Mouse (Mus musculus) gonadal fat pad, adult 2 months (tissue): ENCODE results near the gene Neu4. TPM values are rescaled to one million over a fixed set of nuclear protein-coding genes. Genes with fewer than 3 reads are reported as not detected.
"Not testable (repeated sequence)": the region's sequence is repeated elsewhere in the genome, so short reads cannot be mapped to it uniquely, and the experiment has no call there.

Experiments used
- DNase-seq: peaks from one replicate; pipeline ENCODE4 v3.0.0-alpha.2; 2012; ENCODE audit warnings: low read depth
- polyA plus RNA-seq: library from polyadenylated mRNA; depleted of rRNA; stranded (reverse); fragments of >200 nt; gene quantifications from 2 replicates; pipeline ENCODE4 v1.2.3, GENCODE M21; 2012; rRNA removed

Neu4 gene
- not detected in 2 replicates for polyA plus RNA-seq

DNA sequence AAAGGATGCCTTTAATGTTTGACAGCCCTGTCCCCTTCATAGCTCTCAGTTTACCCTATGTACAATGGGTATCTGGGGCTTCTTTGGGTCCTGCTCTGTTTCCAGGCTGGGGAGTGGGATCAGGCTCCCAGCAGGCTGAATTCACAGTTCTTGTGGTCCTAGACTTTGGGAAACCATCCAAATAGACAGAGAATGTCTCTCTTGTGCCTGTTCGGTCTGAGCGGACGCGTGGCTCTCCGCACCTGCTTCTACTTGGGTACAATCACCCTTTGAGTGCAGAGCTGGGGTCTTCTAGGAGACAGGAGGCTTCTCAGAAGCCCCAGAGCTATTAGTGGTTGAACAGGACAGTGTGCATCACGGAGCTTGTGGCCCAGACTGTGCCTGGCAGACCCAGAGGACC is at the start of gene Neu4:
TSS of gene Neu4 (plus strand) at position 301 of the 400 bp plus-strand sequence.
- DNase-seq = no peak

DNA sequence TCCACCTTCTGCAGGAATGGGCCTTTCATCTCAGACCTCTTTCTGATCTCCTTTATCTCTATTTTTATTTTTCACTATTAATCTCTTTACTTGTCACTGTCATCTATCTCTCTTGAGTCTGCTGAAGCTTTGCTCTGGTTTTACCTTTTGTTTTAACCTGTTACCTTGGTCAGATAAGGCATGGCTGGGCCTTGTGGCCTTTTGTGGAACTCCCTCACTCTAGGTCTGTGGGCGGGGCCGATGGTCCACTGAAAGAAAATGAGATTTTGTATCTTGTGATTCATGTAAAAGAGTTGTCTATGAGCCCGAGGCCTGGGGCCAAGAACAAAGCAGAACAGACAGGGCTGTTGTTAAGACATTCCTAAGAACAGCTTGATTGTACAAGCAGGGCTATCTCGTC is 49.5 kb upstream of the Neu4 start:
- DNase-seq = not testable (repeated sequence)

DNA sequence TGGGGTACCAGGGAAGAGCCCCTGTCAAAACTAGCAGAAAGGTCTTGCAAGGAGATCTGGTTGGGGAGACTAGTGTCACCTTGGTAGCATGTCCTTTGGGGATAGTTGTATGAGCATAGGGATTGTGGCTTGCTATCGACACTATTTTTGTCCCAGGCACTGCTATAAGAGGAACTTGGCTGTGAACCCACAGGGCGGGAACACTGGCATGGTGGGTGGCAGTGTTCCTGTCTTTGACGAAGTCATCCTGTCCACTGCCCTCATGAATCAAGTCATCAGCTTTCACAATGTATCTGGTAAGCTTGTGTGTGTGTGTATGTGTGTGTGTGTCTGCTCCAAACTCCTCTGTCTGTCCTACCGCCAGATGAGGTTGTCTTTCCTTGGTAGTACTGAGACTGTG is 44.5 kb upstream of the Neu4 start:
- not testable (repeated sequence) for DNase-seq

DNA sequence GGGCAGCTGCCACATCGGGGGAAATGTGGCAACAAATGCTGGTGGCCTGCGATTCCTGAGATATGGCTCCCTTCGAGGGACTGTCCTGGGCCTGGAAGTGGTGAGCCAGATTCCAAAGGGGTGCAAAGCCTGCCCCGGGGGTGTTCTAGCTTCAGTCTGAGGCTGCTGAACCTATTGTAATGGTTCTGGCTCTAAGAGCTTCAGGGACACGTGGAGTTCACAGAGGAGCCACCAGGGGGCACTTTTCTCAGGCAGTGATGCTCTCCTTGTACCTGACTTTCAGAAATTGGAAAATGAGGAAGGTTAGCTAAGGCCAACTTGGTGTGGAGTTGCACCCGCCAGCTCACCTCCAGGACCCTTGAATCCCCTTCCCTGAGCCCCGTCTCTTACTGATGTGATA is 42.0 kb upstream of the Neu4 start:
- not testable (repeated sequence) for DNase-seq

DNA sequence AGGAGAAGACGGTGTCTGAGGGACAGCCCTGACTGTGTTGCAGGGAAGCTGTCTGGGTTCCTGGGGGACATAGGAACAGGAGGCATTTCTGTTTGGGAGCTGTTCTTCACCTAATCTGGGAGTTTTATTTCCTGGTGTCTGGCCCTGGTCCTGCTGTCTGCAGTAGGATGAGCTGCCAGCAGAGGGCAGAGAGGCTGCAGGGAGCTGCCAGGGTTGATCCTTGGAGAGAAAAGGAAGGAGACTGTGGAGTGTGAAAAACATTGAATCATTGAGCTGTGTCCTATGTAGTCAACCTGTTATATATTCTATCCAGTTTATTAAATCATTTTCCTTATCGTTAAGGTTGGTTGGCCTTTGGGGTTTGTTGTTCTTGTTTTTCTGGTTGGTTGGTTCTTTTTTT is 39.3 kb upstream of the Neu4 start:
- DNase-seq = not testable (repeated sequence)

DNA sequence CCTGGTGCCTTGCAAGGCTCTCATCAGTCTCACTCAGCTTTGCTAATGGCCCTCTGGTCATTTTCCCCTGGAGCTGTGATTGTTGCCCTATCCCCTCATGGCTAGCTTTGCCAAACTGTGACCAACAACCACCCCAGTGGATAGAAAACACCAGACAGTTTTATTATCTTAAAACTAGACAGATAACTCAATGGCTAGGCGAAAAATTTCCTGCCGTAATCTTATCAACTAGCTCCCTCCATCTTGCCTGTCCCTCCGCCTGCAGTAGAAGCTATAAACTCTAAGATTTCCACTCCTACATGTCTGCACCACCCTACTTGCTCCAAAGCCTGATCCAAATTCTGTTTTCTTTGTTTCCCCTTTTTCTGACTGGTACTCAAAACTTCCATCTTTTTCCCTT is 34.1 kb upstream of the Neu4 start:
- DNase-seq = no peak

DNA sequence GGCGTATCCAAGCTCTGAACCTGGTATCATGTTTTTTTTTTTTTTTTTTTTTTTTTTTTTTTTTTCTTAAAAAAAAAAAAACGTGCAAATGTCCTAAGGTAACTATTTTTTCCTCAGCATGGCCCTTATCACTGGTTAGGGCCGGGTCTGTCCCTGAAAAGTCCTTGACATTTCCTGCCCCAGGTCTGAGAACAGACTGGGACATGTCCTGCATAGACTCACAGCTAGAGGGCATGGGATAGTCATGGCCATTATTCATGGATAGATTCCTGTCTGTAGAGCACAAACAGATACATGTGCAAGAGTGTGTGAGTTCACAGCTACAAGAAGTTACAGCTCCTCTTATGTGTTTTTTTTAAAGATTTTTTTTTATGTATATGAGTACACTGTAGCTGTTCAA is 31.5 kb upstream of the Neu4 start:
- no peak for DNase-seq

DNA sequence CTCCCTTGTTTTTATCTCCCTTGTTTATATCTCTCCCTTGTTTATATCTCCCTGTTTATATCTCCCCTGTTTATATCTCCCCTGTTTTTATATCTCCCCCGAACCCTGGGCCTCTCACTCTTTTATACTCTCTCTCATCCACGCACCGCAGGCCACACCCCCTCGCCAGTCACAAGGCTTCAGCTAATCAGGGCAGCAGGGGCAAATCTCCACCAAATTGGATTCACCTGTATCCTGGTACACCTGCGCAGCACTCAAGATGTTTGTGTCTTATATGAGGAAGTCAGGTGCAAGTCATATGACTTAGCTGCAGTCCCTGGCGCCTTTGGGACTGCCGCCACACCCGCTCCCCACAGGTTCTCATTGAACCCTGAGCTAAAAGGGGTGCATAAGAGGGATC is 30.0 kb upstream of the Neu4 start, which contains the start of gene Gal3st2c:
TSS of gene Gal3st2c (plus strand) at position 301 of the 400 bp plus-strand sequence.
- DNase-seq = not testable (repeated sequence)

DNA sequence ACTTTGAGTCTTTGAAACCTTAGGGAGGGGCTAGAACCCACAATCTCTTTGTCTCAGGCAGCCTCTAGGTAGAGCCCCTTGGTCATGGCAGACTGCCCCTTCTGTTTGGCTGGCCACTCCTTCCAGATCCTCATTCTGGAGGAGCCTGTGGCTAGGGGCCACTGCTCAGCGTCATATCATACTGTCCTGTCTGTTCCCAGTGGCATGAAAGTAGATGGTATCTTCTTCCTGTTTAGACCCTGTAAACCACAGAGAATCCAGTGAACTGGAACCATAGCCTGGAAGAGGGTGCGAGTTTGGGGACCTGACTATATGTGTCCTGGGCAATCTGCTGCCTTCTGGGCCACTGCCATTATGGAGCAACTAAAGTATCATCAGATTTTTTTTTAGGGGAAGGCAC is 29.2 kb upstream of the Neu4 start:
- DNase-seq = not testable (repeated sequence)

DNA sequence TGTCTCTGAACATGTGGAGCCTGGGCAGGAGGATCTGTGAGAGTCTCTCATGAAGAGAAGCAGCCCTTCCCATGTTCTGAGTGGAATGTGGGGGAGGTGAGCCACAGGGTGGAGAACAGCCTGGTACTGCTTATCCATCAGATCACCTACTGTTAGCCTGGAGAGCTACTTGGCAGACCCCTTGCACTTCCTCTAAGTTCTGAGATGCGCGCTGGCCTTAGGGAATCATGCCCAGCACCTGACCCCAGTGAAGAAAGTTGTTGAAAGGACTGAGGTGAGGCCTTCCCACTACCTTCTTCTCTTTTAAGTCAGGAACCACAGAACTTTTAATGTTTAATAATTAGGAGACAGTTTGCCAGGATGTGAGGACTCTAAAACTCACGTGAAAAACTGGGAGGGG is 28.8 kb upstream of the Neu4 start:
- not testable (repeated sequence) for DNase-seq

DNA sequence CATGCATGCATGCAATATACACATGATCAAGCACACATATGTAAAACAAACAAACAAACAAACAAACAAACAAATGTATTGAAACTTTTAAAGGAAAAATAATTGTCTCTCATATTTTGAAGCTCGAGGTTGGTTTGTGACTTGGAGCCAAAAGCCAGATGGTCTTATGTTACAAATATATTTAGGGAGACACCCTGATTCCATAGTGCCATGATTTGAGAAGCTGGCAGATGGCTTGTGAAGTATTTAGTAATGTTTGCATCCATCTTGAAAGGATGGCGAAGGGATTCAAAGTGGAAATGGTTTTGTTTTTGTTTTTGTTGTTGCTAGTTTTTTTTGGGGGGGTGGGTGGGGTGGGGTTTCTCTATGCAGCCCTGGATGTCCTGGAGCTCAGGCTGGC is 19.2 kb upstream of the Neu4 start:
- no peak for DNase-seq

DNA sequence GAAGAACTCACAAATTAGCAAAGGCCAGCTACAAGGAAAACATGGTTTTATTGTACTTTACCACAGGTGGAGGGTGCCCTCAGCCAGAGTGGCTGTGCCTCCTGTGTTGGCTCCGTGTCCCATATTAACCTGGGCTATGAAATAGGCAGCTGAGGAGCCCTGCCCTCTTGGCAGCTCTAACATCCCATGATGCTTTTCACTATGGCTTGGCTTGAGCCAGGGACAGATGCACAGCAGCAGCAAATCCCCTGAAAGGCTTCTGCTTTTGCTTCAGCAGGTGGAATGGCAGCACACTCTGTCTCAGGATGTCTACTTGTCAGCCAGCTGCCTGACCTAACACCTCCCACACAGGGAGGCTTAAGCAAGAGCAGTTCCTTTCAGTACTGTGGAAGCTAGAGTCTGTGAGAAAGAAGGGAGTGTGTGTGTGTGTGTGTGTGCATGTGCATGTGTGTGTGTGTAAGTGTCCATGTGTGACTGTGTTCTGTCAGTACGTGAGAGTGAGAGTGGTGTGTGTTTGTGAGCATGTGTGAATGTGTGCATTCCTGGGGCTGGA is 14.2 kb upstream of the Neu4 start:
- DNase-seq = not testable (repeated sequence)

DNA sequence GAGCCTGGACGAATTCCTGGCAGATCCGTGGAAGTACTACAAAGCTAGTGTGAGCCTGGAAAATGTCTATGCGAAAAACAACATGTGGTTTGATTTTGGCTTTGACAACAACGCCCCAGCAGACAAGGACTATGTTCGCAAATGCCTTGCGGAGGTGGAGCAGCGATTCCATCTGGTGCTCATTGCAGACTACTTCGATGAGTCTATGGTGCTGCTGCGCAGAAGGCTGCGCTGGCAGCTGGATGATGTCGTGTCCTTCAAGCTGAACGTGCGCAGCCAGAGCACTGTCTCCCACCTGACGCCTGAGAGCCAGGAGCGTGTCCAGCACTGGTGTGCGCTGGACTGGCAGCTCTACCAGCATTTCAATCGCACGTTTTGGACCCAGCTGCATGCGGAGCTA is 11.4 kb upstream of the Neu4 start:
- DNase-seq = not testable (repeated sequence)

DNA sequence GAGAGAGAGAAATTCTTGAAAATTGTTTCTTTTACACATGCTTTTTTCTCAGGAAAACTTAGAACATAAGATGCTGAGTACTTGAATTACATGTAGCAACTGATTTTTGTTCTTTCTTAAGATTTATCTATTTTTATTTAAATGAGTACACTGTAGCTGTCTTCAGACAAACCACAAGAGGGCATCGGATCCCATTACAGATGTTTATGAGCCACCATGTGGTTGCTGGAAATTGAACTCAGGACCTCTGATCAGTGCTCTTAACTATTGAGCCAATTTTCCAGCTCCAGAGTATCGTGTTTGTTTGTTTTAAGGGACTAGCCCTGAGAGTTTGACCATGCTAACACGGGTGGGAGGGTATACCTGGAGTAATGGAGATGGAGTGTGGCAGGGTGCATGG is 8.6 kb upstream of the Neu4 start:
- no peak for DNase-seq

DNA sequence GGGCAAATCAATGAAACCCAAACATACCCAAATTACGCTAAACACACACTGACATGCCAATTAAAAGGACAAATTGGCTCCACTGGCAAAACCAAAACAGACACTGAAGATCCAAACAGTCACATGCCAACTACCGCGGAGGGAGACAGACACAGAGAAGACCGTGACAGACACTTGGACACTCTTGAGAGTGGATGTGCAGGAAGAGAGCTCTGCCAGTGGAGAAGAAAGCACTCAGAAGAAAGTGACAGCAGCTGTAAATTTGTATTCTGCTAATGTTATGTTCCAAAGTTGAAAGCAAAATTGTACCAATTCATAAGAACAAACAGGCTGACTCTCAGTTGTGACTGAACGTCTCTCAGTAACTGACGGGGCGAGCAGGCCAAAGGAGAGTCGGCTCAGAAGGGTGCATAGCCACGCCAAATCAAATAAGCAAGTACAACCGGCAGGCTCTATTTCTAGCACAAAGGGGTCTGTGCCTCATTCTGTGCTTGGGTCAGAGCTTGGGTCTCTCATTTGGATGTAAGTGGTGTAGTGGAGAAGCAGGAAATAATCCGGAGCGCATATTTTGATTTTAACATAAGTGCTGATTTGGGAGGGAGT is 7.4 kb downstream of the Neu4 start:
- no peak for DNase-seq

DNA sequence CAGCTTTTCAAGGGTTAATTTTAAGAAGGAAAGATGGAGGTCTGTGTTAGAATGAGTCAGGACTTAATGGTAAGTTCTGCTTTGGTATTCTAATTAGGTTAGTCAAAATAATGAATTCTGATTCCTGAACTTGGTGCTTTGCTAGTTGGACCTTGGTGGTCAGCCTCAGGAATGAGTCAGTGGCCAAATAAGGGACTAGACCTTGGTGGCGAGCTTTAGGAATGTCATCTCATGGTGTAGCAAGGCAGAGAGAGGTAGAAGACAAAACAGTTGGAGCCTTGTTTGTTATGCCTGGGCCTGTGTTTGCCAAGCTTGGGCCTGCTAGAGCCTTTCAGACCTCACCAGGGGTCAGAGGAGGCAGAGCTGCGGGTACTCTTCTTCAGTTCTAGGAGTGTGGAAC is 8.5 kb downstream of the Neu4 start:
- DNase-seq = no peak

DNA sequence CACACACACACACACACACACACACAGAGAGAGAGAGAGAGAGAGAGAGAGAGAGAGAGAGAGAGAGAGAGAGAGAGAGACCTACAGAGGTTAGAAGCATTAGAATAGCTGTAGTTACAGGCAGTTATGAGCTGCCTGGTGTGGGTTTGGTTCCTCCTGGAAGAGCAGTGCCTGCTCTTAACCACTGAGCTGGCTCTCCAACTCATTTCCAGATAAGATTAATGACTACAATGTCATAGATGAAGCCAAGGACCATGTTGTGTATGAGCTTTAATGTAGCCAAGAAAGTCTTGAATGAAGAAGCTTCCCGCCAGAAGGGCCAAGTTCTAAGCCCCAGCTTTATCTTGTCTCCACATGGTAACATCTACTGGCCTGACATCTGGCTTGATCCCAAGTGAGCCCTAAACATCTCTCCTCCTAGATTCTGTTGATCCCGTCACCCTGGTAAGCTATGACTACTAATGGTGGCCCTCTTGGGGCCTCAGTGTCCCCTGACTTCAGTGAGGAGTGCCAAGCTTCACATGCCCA is 12.9 kb downstream of the Neu4 start:
- DNase-seq = no peak

DNA sequence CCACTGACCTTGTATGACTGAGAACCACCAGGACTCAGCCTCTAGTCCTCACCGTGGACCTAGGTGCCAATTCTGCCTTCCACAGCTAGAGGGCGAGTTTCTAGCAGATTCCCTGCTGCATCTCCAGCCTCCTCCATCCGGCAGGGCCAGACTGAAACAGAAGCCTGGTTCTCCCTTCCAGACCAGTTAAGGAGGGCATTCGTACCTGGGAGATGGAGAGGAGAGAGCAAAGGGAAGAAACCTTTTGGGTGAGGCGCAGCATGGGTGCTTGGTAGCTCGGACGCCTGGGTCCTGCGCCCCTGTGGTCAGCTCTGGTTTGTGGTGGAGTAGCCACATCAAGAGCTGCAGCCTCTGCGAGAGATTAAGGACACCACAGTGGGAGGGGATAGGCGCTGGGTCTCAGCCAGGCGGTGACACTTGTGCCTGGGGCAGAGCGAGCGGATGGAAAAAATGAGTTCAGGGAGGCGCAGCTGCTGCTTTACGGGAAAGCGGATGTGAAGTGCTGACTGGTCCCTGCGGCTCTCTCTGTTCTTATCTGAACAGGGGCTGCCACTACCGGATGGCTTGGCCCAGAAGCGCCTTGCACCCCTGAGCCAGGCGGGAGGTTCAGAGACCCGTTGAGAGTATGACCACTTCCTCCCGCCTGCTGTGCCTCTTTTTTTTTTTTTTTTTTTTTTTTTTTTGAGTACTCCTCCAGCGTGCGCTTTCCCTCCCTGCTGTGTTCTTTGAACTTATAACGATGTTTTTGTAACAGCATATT is 14.9 kb downstream of the Neu4 start:
- DNase-seq = no peak

DNA sequence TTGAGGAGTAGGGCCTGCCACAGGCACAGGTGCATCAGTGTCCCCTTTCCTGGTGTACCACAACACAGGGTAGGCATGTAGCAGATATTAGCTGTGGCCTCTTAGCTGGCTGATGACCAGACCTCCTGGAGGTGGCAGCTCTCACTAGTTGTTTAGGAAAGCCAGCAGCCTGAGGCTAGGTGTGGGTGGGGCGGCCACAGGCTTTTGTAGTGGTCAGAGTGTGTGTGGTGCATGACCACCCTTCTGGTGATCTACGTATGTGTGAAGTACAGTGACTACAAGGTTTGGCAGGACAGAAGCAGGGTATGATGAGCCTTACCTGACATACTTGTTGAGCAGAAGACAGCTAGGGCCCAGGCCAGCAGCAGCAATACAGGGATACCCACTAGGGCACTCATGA is 20.1 kb downstream of the Neu4 start:
- no peak for DNase-seq

DNA sequence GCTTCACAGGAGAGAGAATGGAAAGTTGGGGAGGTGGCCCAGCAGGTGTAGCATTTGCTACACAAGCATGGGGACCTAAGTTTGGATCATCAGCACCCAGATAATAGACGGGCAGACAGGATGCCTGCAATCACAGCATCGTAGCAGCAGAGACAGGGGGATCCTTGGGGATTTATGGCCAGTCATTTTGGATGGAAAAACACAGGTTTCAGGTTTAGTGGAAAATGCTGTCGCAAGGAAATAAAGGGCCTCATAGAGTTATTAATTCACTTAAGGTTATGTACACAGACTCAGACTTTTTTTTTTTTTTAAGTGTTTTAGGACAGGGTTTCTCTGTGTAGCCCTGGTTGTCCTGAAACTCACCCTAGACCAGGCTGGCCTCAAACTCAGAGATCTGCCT is 25.3 kb downstream of the Neu4 start:
- DNase-seq = no peak

DNA sequence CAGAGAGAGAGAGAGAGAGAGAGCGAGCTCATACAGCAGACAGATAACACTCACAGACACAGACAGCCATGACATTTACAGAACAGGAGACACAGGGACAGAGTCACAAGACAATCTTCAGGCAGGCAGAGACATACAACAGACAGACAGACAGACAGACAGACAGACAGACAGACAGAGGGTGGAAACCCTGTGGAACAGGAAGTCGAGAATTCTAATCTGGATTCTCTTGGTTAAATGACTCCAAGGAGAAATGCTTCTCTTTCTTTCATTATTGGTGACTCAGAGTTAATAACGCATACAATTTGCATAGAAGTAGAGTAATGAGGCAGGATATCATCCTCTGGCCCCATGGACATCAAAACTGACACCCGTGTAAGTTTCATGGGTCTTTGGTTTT is 26.3 kb downstream of the Neu4 start:
- no peak for DNase-seq

DNA sequence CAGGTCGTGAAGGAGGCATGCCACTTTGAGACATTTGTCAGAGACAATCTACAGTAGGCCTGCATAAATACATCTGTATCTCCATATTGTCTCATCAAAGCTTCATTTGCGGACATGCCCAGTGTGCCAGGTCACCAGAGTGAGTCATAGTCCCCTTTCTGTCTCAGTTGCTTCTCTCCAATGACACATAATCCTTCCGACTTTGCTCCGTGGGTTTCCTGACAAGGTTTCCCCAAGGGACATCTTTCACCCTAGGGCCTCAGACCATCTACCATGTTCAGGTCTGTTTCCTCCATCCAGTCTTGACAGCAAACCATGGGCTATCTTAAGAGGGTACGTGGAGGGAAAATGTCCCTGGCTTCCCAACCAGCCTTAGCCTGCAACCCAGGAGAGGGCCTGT is 30.9 kb downstream of the Neu4 start:
- DNase-seq = no peak

DNA sequence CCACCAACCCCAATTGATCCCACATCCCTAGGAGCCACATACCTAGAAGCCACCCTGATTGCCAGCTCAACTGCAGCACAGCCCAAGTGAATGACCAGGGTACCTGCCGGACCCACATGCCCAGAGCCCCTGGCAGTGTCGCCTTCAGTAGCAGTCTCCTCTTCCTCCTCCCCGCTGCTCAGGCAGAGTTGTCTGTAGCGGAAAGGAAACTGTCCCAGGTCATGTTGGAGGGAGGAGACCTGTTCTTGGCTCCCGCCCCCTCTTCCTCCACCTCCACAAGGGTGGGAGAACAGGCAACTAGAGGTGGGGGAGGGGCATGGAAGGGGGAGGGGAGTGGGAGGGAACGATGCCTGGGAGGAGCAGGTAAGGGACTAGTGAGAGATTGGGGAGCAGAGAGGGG is 32.1 kb downstream of the Neu4 start, which contains the start of gene Pdcd1:
TSS of gene Pdcd1 (minus strand) at position 181 of the 400 bp plus-strand sequence.
- DNase-seq = no peak
